Mouse (Mus musculus): ENCODE results near the gene Ric1.

- no peak for TF ChIP-seq CTCF (IDR thresholded peaks at IDR 0.05; ENCODE audit: borderline replicate concordance, insufficient read depth, low read length)
- no peak for TF ChIP-seq POLR2A (IDR thresholded peaks at IDR 0.05; ENCODE audit: low read depth, low read length)
These were observed 35.4 kb upstream of the Ric1 start for GRCm38 (mm10) chr19:29486545-29487206.
